Mouse (Mus musculus) midbrain, embryonic 11.5 days (tissue): Measurements from ENCODE around the gene Mmd. TPM values are rescaled to one million over a fixed set of nuclear protein-coding genes. Genes with fewer than 3 reads are reported as not detected.

ENCODE experiments used
- ATAC-seq: fragments of 200-750 bp; cut with Nextera tagmentation; 2 replicates; pipeline ENCODE4 v1.8.0; 2017; ENCODE audit warnings: moderate TSS enrichment, moderate library complexity; ENCODE audit not compliant: low FRiP score
- DNase-seq: peaks from one replicate; pipeline ENCODE4 v3.0.0; 2015; ENCODE audit warnings: low spot score; ENCODE audit errors: missing footprints
- H3K27ac ChIP-seq: fragments of 300-500 bp; sonication (generic); 2 replicates; pipeline ENCODE4 v1.5.1; 2014; ENCODE audit warnings: low read depth, low read length
- H3K27me3 ChIP-seq: fragments of 300-500 bp; sonication (generic); 2 replicates; pipeline ENCODE4 v1.6.1; 2014; ENCODE audit warnings: mild to moderate bottlenecking, low read length, moderate library complexity, mixed read lengths; ENCODE audit not compliant: control insufficient read depth, insufficient read depth
- H3K36me3 ChIP-seq: fragments of 300-500 bp; sonication (generic); 2 replicates; pipeline ENCODE4 v1.6.1; 2014; ENCODE audit warnings: mild to moderate bottlenecking, low read length, moderate library complexity, mixed read lengths; ENCODE audit not compliant: control insufficient read depth, insufficient read depth
- H3K4me1 ChIP-seq: fragments of 300-500 bp; sonication (generic); 2 replicates; pipeline ENCODE4 v1.6.1; 2014; ENCODE audit warnings: low read length; ENCODE audit not compliant: control insufficient read depth, insufficient read depth
- H3K4me2 ChIP-seq: fragments of 300-500 bp; sonication (generic); 2 replicates; pipeline ENCODE4 v1.6.1; 2014; ENCODE audit warnings: mild to moderate bottlenecking, moderate library complexity
- H3K4me3 ChIP-seq: fragments of 300-500 bp; sonication (generic); 2 replicates; pipeline ENCODE4 v1.5.1; 2014; ENCODE audit warnings: low read depth, low read length
- H3K9ac ChIP-seq: fragments of 300-500 bp; sonication (generic); 2 replicates; pipeline ENCODE4 v1.6.1; 2014; ENCODE audit warnings: low read length
- H3K9me3 ChIP-seq: fragments of 300-500 bp; sonication (generic); 2 replicates; pipeline ENCODE4 v1.6.1; 2016; ENCODE audit warnings: low read length; ENCODE audit not compliant: control insufficient read depth
- WGBS: fragments of 180-500 bp; shearing (Covaris S2); extraction: QIAGEN DNeasy Blood & Tissue Kit; methylation state at CpG from one replicate; pipeline ENCODE4 v1.1.7; 2014; 5-methylcytosine and 5-hydroxymethylcytosine counted together
- polyA plus RNA-seq: library from polyadenylated mRNA; unstranded; fragments of >200 nt; fragmentation: Nextera tagmentation; extraction: Ambion mirVana; gene quantifications from 2 replicates; pipeline ENCODE4 v1.2.1, GENCODE M21; 2014

Mmd gene
- polyA plus RNA-seq, 1 experiment from 2014 or later: 48.1 TPM

DNA sequence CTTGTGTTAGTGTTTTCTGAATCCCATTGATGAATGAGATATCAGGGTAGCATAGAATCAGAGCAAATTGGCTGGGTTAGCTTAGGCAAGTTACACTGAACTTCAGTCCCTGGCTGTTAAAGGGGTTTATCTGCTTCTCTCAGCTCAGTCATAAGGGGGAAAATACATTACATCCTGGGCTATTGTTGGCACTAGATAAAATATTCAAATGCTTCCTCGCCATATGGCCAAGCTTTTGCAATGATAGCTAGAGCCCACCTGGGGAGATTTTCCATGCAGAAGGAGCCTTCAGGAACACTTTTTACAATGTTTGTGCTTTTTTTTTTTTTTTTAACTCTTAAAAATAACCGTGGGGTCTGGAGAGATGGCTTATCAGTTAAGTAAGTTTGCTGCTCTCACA is 34.8 kb downstream of the Mmd start:
- 81% methylated on average over 2 of the region's 2 CpGs for WGBS
- no peaks in the 10 kb centered on the region for H3K9me3 ChIP-seq
- DNase-seq (no peak), ATAC-seq (no peak)
- H3K4me1 ChIP-seq: no peaks in the 10 kb centered on the region
- H3K4me3 ChIP-seq: no peak overlapping the region
- no peak overlapping the region for H3K27ac ChIP-seq
- H3K27me3 ChIP-seq: no peaks in the 10 kb centered on the region
- H3K4me2 ChIP-seq: no peak overlapping the region
- no peaks in the 10 kb centered on the region for H3K36me3 ChIP-seq
- H3K9ac ChIP-seq: no peak overlapping the region

DNA sequence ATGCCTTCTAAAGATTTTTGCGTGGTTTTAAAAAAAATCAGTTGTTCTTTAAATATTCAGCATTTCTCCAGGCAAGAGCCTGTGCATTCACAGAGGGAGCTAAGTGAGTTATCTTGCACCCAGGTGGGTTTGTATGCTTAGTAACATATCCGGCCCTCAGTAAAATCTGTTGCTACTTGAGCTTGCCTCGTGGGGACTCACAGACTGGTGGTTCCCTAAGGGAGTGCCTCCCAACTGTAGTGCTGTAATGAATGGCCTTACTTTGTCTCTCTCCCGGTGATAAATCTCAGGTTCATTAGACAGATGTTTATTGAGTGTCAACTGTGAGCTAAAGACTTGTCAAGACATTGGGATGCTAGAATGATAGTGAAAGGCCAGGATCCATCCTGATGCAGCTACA is 35.4 kb downstream of the Mmd start:
- no peak for ATAC-seq
- H3K4me2 ChIP-seq: no peak overlapping the region
- 84% methylated on average over 4 of the region's 4 CpGs for WGBS
- no peak overlapping the region for H3K9ac ChIP-seq
- H3K36me3 ChIP-seq: no peaks in the 10 kb centered on the region
- no peak for DNase-seq
- H3K9me3 ChIP-seq: no peaks in the 10 kb centered on the region
- no peaks in the 10 kb centered on the region for H3K4me1 ChIP-seq
- no peak overlapping the region for H3K4me3 ChIP-seq
- no peak overlapping the region for H3K27ac ChIP-seq
- no peaks in the 10 kb centered on the region for H3K27me3 ChIP-seq

DNA sequence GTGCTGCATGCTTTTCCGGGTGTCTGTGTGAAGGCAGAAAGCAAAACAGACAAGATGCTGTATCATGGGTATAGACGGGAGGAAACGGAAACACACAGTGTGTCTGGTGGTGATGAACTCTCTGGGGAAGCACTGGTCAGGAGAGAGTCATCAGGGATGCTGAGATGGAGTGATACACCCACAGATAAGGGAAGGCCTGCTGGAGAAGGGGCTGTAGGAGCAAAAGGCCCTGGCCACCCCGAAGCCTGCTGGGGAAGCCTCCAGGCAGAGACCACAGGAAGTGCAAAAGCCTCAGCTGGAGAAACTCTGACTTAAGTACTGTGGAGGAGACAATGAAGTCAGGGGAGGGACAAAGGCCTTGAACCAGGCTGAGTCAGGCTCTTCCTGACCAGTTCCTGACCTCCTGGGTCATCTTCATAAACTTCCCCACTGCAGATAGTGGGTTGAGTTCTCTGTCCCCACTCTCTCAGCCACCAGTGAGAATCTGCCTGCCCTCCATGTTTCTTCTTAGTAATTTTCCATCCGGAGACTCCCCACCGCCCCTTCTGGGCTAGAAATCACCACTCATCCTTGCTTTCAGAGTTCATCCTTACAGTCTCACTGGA is 37.4 kb downstream of the Mmd start:
- ATAC-seq: no peak
- H3K36me3 ChIP-seq: no peaks in the 10 kb centered on the region

DNA sequence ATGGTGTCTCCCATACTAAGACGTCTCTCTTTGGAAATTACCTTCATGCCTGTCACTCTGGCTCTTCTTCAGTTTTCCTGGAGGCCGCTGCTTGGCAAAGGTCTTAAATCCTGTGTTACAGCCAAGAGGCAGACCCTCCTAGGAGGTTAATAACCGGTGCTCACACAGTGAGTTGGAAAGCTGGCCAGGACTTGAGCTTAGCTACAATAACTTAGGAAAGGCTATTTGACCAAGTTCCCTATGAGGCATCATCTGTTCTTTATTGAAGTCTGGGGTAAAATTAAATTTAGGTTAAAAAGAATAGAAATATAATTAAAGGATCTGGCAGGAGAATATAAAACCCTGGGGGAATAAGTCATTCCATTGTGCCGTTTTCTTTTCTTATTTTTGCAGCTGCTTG is 41.9 kb downstream of the Mmd start:
- Histone ChIP-seq H3K27ac (no peak overlapping the region), H3K36me3 (no peaks in the 10 kb centered on the region), H3K4me2 (no peak overlapping the region), H3K9me3 (no peaks in the 10 kb centered on the region), H3K9ac (no peak overlapping the region), H3K4me3 (no peak overlapping the region), H3K4me1 (no peaks in the 10 kb centered on the region), H3K27me3 (no peaks in the 10 kb centered on the region)
- ATAC-seq: no peak
- DNase-seq: no peak
- WGBS: 63% methylated on average over 4 of the region's 4 CpGs

More for the DNA sequence above, 37.4 kb downstream of the Mmd start:
- no peak overlapping the region for H3K27ac ChIP-seq
- no peak for DNase-seq
- WGBS: 89% methylated on average over 6 of the region's 6 CpGs
- H3K9ac ChIP-seq: no peak overlapping the region
- H3K9me3 ChIP-seq: no peaks in the 10 kb centered on the region
- H3K4me2 ChIP-seq: no peak overlapping the region
- no peak overlapping the region for H3K4me3 ChIP-seq
- no peaks in the 10 kb centered on the region for H3K4me1 ChIP-seq
- no peaks in the 10 kb centered on the region for H3K27me3 ChIP-seq

DNA sequence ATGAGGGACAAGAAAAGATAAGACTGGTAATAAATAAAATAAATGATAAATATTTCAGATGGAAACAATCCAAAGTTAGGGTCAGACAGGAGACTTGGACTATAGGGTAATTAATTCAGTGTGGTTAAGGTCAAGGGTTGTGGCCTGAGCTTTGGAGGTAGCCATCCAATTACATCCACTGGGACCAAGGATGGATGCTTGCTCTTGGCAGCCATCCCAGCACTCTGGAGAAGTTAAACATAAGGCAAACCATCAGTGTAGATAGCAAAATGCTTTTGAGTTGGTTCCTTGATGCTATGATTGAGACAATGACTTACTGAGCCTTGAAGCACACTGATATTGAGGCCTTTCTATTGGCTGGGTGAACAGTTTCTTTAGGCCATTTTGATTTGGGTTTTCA is 43.5 kb downstream of the Mmd start:
- Histone ChIP-seq H3K9ac (no peak overlapping the region), H3K27me3 (no peaks in the 10 kb centered on the region), H3K4me2 (no peak overlapping the region), H3K4me3 (no peak overlapping the region), H3K9me3 (no peaks in the 10 kb centered on the region), H3K4me1 (no peaks in the 10 kb centered on the region), H3K36me3 (no peaks in the 10 kb centered on the region), H3K27ac (no peak overlapping the region)
- no peak for DNase-seq
- no peak for ATAC-seq

DNA sequence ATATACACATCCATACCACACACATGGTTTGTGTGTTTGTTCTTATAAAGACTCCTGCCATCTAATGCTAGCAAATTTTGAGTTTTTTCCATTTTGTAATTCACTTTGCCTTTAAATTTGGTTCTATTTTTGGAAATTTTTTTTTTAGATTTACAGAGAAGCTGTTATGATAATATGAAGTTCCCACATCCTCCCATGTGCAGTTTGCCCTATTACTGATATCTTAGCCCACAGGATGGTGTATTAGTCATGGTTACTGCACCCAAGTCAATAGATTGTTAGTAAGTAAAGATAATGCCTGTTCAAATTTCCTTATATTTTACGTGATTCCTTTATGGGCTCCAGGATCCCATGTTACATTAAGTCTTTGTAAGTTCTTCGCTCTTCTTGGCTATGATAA is 45.4 kb downstream of the Mmd start:
- Histone ChIP-seq H3K36me3 (no peaks in the 10 kb centered on the region), H3K4me3 (no peak overlapping the region), H3K9ac (no peak overlapping the region), H3K4me1 (no peaks in the 10 kb centered on the region), H3K9me3 (no peaks in the 10 kb centered on the region), H3K4me2 (no peak overlapping the region), H3K27me3 (no peaks in the 10 kb centered on the region), H3K27ac (no peak overlapping the region)
- DNase-seq: no peak
- WGBS: 93% methylated on average over 2 of the region's 2 CpGs
- no peak for ATAC-seq

DNA sequence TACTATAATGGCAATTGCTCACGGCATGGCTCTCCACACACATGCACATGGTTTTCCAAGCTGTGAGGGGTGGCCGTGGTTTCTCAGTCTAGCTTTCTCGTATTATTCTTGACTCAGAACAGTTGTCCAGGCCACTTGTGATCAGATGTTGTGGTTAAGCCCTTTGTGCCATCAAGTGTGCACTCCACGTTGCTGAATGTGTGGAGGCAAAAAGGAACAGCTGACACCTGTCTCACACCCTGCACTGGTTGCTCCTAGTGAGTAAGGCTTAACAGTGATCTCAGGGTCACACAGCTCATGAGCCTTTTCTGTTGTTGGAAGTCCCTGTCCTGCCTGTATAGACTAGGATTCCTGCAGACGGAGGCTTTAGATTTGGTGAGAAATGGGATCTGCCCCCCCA is 56.8 kb downstream of the Mmd start:
- no peak overlapping the region for H3K27ac ChIP-seq
- H3K4me1 ChIP-seq: no peaks in the 10 kb centered on the region
- H3K4me2 ChIP-seq: no peak overlapping the region
- H3K9me3 ChIP-seq: no peaks in the 10 kb centered on the region
- DNase-seq (peak; percentile 75), ATAC-seq (no peak)
- 84% methylated on average over 5 of the region's 5 CpGs for WGBS
- no peaks in the 10 kb centered on the region for H3K36me3 ChIP-seq
- no peak overlapping the region for H3K9ac ChIP-seq
- H3K4me3 ChIP-seq: no peak overlapping the region
- H3K27me3 ChIP-seq: no peaks in the 10 kb centered on the region

DNA sequence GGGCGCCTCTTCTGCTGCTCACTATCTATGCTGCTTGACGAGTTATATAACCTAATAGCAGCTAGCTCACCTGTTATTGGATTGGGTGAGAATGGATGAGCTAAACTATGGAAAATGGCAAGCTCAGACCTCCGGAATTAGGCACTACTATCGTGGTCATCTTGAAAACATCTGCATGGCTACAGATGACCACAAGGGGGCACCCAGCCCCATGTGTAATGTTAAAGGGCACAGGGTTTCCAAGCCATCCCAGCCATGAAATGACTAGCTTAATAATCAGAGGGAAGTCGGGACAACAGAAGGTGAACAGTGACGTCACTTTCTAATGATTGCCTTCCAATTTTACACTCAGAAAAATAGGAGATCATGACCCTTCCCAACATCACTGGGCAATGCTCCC is 57.7 kb downstream of the Mmd start:
- 59% methylated on average over 6 of the region's 6 CpGs for WGBS
- Histone ChIP-seq H3K27ac (no peak overlapping the region), H3K9ac (no peak overlapping the region), H3K4me1 (no peaks in the 10 kb centered on the region), H3K9me3 (no peaks in the 10 kb centered on the region), H3K27me3 (no peaks in the 10 kb centered on the region), H3K4me3 (no peak overlapping the region), H3K4me2 (no peak overlapping the region), H3K36me3 (no peaks in the 10 kb centered on the region)
- DNase-seq (peak; percentile 85), ATAC-seq (no peak)

DNA sequence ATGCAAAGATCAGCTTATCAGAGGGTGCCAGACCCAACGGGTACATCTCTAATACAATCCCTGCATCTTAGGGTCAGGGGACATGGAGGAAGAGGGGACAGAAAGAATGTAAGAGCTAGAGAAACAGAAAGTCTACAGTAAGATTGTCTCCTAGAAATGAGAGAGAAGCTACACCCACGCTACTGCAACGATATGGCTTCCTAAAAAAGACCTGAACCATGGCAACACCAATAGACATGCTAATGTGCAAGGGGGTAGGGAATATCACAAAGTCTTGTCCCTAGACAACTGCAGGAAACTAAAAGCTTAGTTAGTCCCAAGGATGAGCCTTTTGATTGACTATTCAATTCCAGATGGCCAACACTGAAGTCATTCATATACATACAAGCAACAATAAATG is 65.3 kb downstream of the Mmd start:
- H3K27ac ChIP-seq: no peak overlapping the region
- H3K27me3 ChIP-seq: no peaks in the 10 kb centered on the region
- H3K4me3 ChIP-seq: no peak overlapping the region
- no peaks in the 10 kb centered on the region for H3K9me3 ChIP-seq
- H3K4me2 ChIP-seq: no peak overlapping the region
- WGBS: 84% methylated on average over 3 of the region's 3 CpGs
- DNase-seq: no peak
- H3K4me1 ChIP-seq: no peaks in the 10 kb centered on the region
- no peaks in the 10 kb centered on the region for H3K36me3 ChIP-seq
- no peak for ATAC-seq
- no peak overlapping the region for H3K9ac ChIP-seq

DNA sequence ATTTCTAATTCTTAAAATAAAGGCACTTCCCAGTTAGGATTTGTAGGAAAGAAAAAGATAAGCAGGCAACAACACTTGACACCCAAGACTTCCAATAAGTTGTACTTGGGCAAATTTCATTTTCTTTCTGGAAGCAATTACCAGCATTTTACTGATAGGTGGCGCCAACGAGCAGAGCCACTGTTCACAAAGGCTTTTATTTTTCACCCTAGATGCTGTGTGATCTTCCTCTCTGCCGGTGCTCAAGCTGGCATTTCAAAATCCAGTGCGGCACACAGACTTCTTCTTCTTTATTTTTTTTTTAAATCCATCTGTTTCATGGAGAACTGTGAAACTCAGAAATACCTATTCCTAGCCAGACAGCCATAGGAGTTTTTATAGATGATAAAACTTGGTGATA is 68.2 kb downstream of the Mmd start:
- no peak overlapping the region for H3K9ac ChIP-seq
- H3K9me3 ChIP-seq: no peaks in the 10 kb centered on the region
- no peaks in the 10 kb centered on the region for H3K36me3 ChIP-seq
- no peaks in the 10 kb centered on the region for H3K4me1 ChIP-seq
- DNase-seq (peak; percentile 93), ATAC-seq (no peak)
- H3K4me2 ChIP-seq: no peak overlapping the region
- WGBS: 23% methylated on average over 4 of the region's 4 CpGs
- H3K27me3 ChIP-seq: no peaks in the 10 kb centered on the region
- no peak overlapping the region for H3K27ac ChIP-seq
- no peak overlapping the region for H3K4me3 ChIP-seq
